Mouse (Mus musculus) right cerebral cortex, adult 2 months (tissue): ENCODE measurements around the gene Dop1b.
"Not testable (repeated sequence)": the region's sequence is repeated elsewhere in the genome, so short reads cannot be mapped to it uniquely, and the experiment has no call there.

Experiments
- DNase-seq, 2 experiments: peaks; one replicate each; pipeline ENCODE4 v3.0.0; 2021 to 2022; ENCODE audit warnings: low spot score in 2 of 2

The Dop1b gene

GRCm38 (mm10) chr16:93711411-93712188 is at the start of gene Dop1b:
Gene Dop1b (plus strand): TSS chr16:93711904.
- peak; percentile 97 to 98 for DNase-seq

- no peak for DNase-seq
Observed at GRCm38 (mm10) chr16:93667976-93668375, 43.7 kb upstream of the Dop1b start.

GRCm38 (mm10) chr16:93669521-93669920 is 42.2 kb upstream of the Dop1b start:
- DNase-seq: no peak

GRCm38 (mm10) chr16:93670466-93670865 is 41.2 kb upstream of the Dop1b start:
- DNase-seq: not testable (repeated sequence)

- DNase-seq: no peak
Observed at GRCm38 (mm10) chr16:93671064-93671463, 40.6 kb upstream of the Dop1b start.

GRCm38 (mm10) chr16:93676376-93676775 is 35.3 kb upstream of the Dop1b start:
- DNase-seq: no peak

- no peak for DNase-seq
Observed at GRCm38 (mm10) chr16:93678206-93678605, 33.5 kb upstream of the Dop1b start.

- no peak for DNase-seq
Observed at GRCm38 (mm10) chr16:93679165-93679564, 32.5 kb upstream of the Dop1b start.

GRCm38 (mm10) chr16:93682156-93682688 is 29.5 kb upstream of the Dop1b start:
- no peak for DNase-seq

- peak; percentile 78 to 82 for DNase-seq
Observed at GRCm38 (mm10) chr16:93682689-93683507, 28.8 kb upstream of the Dop1b start, which contains the start of gene Cbr3. Gene Cbr3 (plus strand): TSS chr16:93683215.

GRCm38 (mm10) chr16:93683508-93684236 is 28.0 kb upstream of the Dop1b start:
- peak in 1 of 2 experiments; percentile 37 for DNase-seq

GRCm38 (mm10) chr16:93684441-93684840 is 27.3 kb upstream of the Dop1b start:
- no peak for DNase-seq

- not testable (repeated sequence) for DNase-seq
Observed at GRCm38 (mm10) chr16:93685783-93686182, 25.9 kb upstream of the Dop1b start.

GRCm38 (mm10) chr16:93686421-93686820 is 25.3 kb upstream of the Dop1b start:
- DNase-seq: no peak

GRCm38 (mm10) chr16:93686945-93687344 is 24.8 kb upstream of the Dop1b start:
- DNase-seq: no peak

GRCm38 (mm10) chr16:93691206-93691841 is 20.4 kb upstream of the Dop1b start:
- no peak for DNase-seq

GRCm38 (mm10) chr16:93692744-93693143 is 19.0 kb upstream of the Dop1b start:
- no peak for DNase-seq

GRCm38 (mm10) chr16:93707116-93707515 is 4.6 kb upstream of the Dop1b start:
- DNase-seq: no peak

GRCm38 (mm10) chr16:93709217-93709616 is 2.5 kb upstream of the Dop1b start:
- no peak for DNase-seq

GRCm38 (mm10) chr16:93710924-93711323 is 780 bp upstream of the Dop1b start:
- DNase-seq: peak; percentile 76 to 81

- DNase-seq: peak; percentile 44 to 55
Observed at GRCm38 (mm10) chr16:93712189-93712885, 633 bp downstream of the Dop1b start.
